Mouse (Mus musculus) gastrocnemius, adult 2 months (tissue): ENCODE results near the gene Ltf. TPM values are rescaled to one million over a fixed set of nuclear protein-coding genes. Genes with fewer than 3 reads are reported as not detected.

ENCODE experiments used
- DNase-seq: peaks from one replicate; pipeline ENCODE4 v3.0.0; 2022
- H3K27ac ChIP-seq: fragments of 200-600 bp; 2 replicates; pipeline ENCODE4 v1.8.1; 2022; ENCODE audit warnings: mild to moderate bottlenecking
- H3K4me3 ChIP-seq: fragments of 200-600 bp; 2 replicates; pipeline ENCODE4 v1.8.1; 2022; ENCODE audit warnings: mild to moderate bottlenecking, moderate library complexity
- CTCF ChIP-seq: fragments of 200-600 bp; IDR thresholded peaks from 2 replicates; pipeline ENCODE4 v1.8.1; 2022; ENCODE audit warnings: antibody characterized with exemption, mild to moderate bottlenecking, moderate library complexity
- intact Hi-C: fragments of 180-260 bp; cut with DNase I; formaldehyde crosslinking; loops from one replicate; pipeline ENCODE4 v1.15.1; 2025
- total RNA-seq, 2 experiments: library from RNA; stranded (reverse); gene quantifications; 2 replicates each; pipeline ENCODE4 v1.2.3; 2021

Ltf gene
- total RNA-seq, 2 experiments from 2014 or later: not detected

- no peak for TF ChIP-seq CTCF
- Histone ChIP-seq H3K4me3 (no peak overlapping the region), H3K27ac (peak overlapping the region; percentile 59; the same call in 1 of the 2 replicates)
- intact Hi-C loops: loop anchor here (5.0 kb wide), 1 partner anchor 163 kb away; no protein-coding TSS in a partner anchor
- DNase-seq: no peak
Measured at GRCm38 (mm10) chr9:110999056-110999455, 20.0 kb upstream of the Ltf start.

- Histone ChIP-seq H3K27ac (peak overlapping the region; percentile 59; the same call in 1 of the 2 replicates), H3K4me3 (no peak overlapping the region)
- DNase-seq: peak; percentile 52
- no peak for TF ChIP-seq CTCF
- intact Hi-C loops: loop anchor here (5.0 kb wide), 1 partner anchor 162 kb away; no protein-coding TSS in a partner anchor
Measured at GRCm38 (mm10) chr9:110999856-111000255, 19.2 kb upstream of the Ltf start.

GRCm38 (mm10) chr9:111001621-111002020 lies 17.4 kb upstream of the Ltf start:
- no peak overlapping the region for H3K27ac ChIP-seq
- no peak overlapping the region for H3K4me3 ChIP-seq
- DNase-seq: no peak
- intact Hi-C loops: no loop called here
- no peak for TF ChIP-seq CTCF

GRCm38 (mm10) chr9:111003279-111003678 lies 15.8 kb upstream of the Ltf start:
- intact Hi-C loops: no loop called here
- DNase-seq: no peak
- no peak for TF ChIP-seq CTCF
- Histone ChIP-seq H3K4me3 (no peak overlapping the region), H3K27ac (no peak overlapping the region)

GRCm38 (mm10) chr9:111006544-111006943 lies 12.5 kb upstream of the Ltf start:
- no peak for DNase-seq
- TF ChIP-seq CTCF: no peak
- intact Hi-C loops: no loop called here
- H3K27ac ChIP-seq: no peak overlapping the region
- H3K4me3 ChIP-seq: no peak overlapping the region

GRCm38 (mm10) chr9:111009763-111010162 lies 9.3 kb upstream of the Ltf start:
- DNase-seq: no peak
- intact Hi-C loops: no loop called here
- Histone ChIP-seq H3K4me3 (no peak overlapping the region), H3K27ac (no peak overlapping the region)
- no peak for TF ChIP-seq CTCF

- peak; percentile 29 for DNase-seq
- Histone ChIP-seq H3K27ac (no peak overlapping the region), H3K4me3 (no peak overlapping the region)
- intact Hi-C loops: no loop called here
- TF ChIP-seq CTCF: no peak
Measured at GRCm38 (mm10) chr9:111011550-111011949, 7.5 kb upstream of the Ltf start.

GRCm38 (mm10) chr9:111012041-111012440 lies 7.0 kb upstream of the Ltf start:
- no peak for DNase-seq

GRCm38 (mm10) chr9:111015658-111016057 lies 3.4 kb upstream of the Ltf start:
- DNase-seq: no peak
- intact Hi-C loops: no loop called here
- peak; percentile 14; the same call in 1 of the 2 replicates for TF ChIP-seq CTCF
- Histone ChIP-seq H3K27ac (no peak overlapping the region), H3K4me3 (no peak overlapping the region)

More at GRCm38 (mm10) chr9:111012041-111012440, 7.0 kb upstream of the Ltf start:
- no peak overlapping the region for H3K4me3 ChIP-seq
- intact Hi-C loops: no loop called here
- TF ChIP-seq CTCF: no peak
- no peak overlapping the region for H3K27ac ChIP-seq

- intact Hi-C loops: no loop called here
- TF ChIP-seq CTCF: no peak
- DNase-seq: no peak
- Histone ChIP-seq H3K27ac (no peak overlapping the region), H3K4me3 (no peak overlapping the region)
Measured at GRCm38 (mm10) chr9:111026791-111027190, 7.7 kb downstream of the Ltf start.

GRCm38 (mm10) chr9:111033717-111034116 lies 14.6 kb downstream of the Ltf start:
- intact Hi-C loops: no loop called here
- no peak overlapping the region for H3K27ac ChIP-seq
- no peak for TF ChIP-seq CTCF
- no peak overlapping the region for H3K4me3 ChIP-seq
- DNase-seq: no peak

- Histone ChIP-seq H3K4me3 (no peak overlapping the region), H3K27ac (no peak overlapping the region)
- no peak for TF ChIP-seq CTCF
- intact Hi-C loops: no loop called here
- peak; percentile 56 for DNase-seq
Measured at GRCm38 (mm10) chr9:111039966-111040365, 20.9 kb downstream of the Ltf start.

- peak; percentile 55 for DNase-seq
- intact Hi-C loops: no loop called here
- H3K27ac ChIP-seq: peak overlapping the region; percentile 62
Measured at GRCm38 (mm10) chr9:111042266-111042665, 23.2 kb downstream of the Ltf start.

GRCm38 (mm10) chr9:111046222-111046621 lies 27.2 kb downstream of the Ltf start:
- DNase-seq: no peak
- Histone ChIP-seq H3K4me3 (no peak overlapping the region), H3K27ac (no peak overlapping the region; the same call in 1 of the 2 replicates)
- TF ChIP-seq CTCF: no peak
- intact Hi-C loops: no loop called here

More at GRCm38 (mm10) chr9:111042266-111042665, 23.2 kb downstream of the Ltf start:
- no peak for TF ChIP-seq CTCF
- no peak overlapping the region for H3K4me3 ChIP-seq
